ENCODE assay signal across 8 mouse cellular contexts in the genomic region with DNA sequence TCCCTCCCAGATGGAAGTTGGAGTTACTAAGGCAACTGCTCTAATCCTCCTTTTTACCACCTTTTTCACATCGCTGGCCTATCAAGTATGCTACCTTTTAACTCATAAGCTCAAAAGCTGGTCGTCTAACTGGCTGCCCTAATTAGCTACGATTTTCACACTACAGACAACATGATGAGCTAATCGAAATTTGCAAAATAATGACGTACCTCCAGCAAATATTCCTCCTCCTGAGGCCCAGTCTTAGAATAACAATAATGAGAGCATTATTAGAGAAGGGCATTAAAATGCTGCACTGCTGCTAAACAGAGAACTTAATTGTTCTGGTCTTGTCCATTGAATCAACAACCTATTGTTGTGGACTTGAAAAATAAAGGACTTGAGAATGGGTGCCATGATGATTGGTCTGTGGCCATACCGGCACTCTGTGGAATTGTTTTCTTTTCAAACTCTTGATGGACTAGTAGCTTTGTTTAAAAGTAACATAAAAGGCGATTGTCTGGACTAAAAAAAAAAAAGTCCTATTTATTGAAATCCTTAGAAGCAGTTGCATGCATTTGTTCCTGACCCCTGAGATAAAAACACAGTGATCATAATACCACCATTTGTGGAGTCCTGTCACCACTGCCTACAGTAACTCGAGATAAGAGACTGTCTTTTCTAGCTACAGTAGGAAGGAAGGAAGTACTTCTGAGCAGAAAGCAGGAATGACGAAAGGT.
DNase-seq lines count a peak whose midpoint lies in the region; ATAC-seq and TF ChIP-seq lines count a peak whose summit lies in the region.

No protein-coding gene starts in this region.

- H3K27ac ChIP-seq in heart, embryonic 11.5 days (ENCODE audit: low read depth, low read length): no peak overlapping the region
- no peak overlapping the region for H3K27ac ChIP-seq in neural tube, embryonic 12.5 days
- H3K27ac ChIP-seq in neural tube, embryonic 15.5 days (replicated peaks): no peak overlapping the region
- H3K27ac ChIP-seq in limb, embryonic 12.5 days: peak overlapping the region; percentile 59; the same call in 1 of the 2 replicates
- no peak overlapping the region for H3K27ac ChIP-seq in gastrocnemius, adult 2 months

- ATAC-seq in heart, embryonic 11.5 days (replicated peaks; ENCODE audit: insufficient number of reproducible peaks, low FRiP score, low TSS enrichment): no peak
- ATAC-seq in neural tube, embryonic 12.5 days (ENCODE audit: low FRiP score, low read depth): 0 out of 2 replicates have a peak, but pooled peaks have one; percentile 41
- no peak for ATAC-seq in neural tube, embryonic 15.5 days (ENCODE audit: low FRiP score)
- no peak; the same call in 1 of the 2 replicates for ATAC-seq in limb, embryonic 12.5 days (ENCODE audit: insufficient number of reproducible peaks, insufficient read depth, low FRiP score, low TSS enrichment, low read depth)

- peak overlapping the region; percentile 31 for H3K4me2 ChIP-seq in heart, embryonic 11.5 days
- peak overlapping the region; percentile 31; the same call in 1 of the 2 replicates for H3K4me2 ChIP-seq in neural tube, embryonic 12.5 days (replicated peaks)
- no peak overlapping the region for H3K4me2 ChIP-seq in neural tube, embryonic 15.5 days
- no peak overlapping the region for H3K4me2 ChIP-seq in limb, embryonic 12.5 days

- WGBS in heart, embryonic 11.5 days (ENCODE audit: insufficient replicate concordance): 36% methylated on average over 9 of the region's 9 CpGs
- WGBS in neural tube, embryonic 12.5 days: 7% methylated on average over 9 of the region's 9 CpGs
- 10% methylated on average over 9 of the region's 9 CpGs for WGBS in neural tube, embryonic 15.5 days
- WGBS in limb, embryonic 12.5 days: 32% methylated on average over 9 of the region's 9 CpGs

- intact Hi-C loops in gastrocnemius, adult 2 months (cut with DNase I): no loop called here

- H3K36me3 ChIP-seq in heart, embryonic 11.5 days (ENCODE audit: control insufficient read depth, insufficient read depth, low read length): no peaks in the 10 kb centered on the region
- H3K36me3 ChIP-seq in neural tube, embryonic 12.5 days: no peaks in the 10 kb centered on the region
- no peaks in the 10 kb centered on the region for H3K36me3 ChIP-seq in neural tube, embryonic 15.5 days
- H3K36me3 ChIP-seq in limb, embryonic 12.5 days: no peaks in the 10 kb centered on the region

- no peak overlapping the region for H3K4me3 ChIP-seq in heart, embryonic 11.5 days (ENCODE audit: low read depth, low read length)
- no peak overlapping the region for H3K4me3 ChIP-seq in neural tube, embryonic 12.5 days
- no peak overlapping the region for H3K4me3 ChIP-seq in neural tube, embryonic 15.5 days (replicated peaks)
- H3K4me3 ChIP-seq in limb, embryonic 12.5 days (replicated peaks): no peak overlapping the region
- H3K4me3 ChIP-seq in gastrocnemius, adult 2 months: no peak overlapping the region

- TF ChIP-seq CTCF in gastrocnemius, adult 2 months (IDR thresholded peaks at IDR 0.05): no peak

- no peak overlapping the region for H3K9ac ChIP-seq in heart, embryonic 11.5 days (ENCODE audit: low read depth, low read length)
- no peak overlapping the region for H3K9ac ChIP-seq in neural tube, embryonic 12.5 days
- no peak overlapping the region for H3K9ac ChIP-seq in neural tube, embryonic 15.5 days (replicated peaks)
- H3K9ac ChIP-seq in limb, embryonic 12.5 days (replicated peaks): no peak overlapping the region

- no peaks in the 10 kb centered on the region for H3K27me3 ChIP-seq in heart, embryonic 11.5 days (ENCODE audit: control insufficient read depth, insufficient read depth, low read length)
- H3K27me3 ChIP-seq in neural tube, embryonic 12.5 days (replicated peaks): no peaks in the 10 kb centered on the region
- H3K27me3 ChIP-seq in neural tube, embryonic 15.5 days (replicated peaks): no peaks in the 10 kb centered on the region
- no peaks in the 10 kb centered on the region for H3K27me3 ChIP-seq in limb, embryonic 12.5 days

- H3K4me1 ChIP-seq in heart, embryonic 11.5 days (ENCODE audit: control insufficient read depth, insufficient read depth, low read length): peaks cover 19% of the 10 kb centered on the region
- H3K4me1 ChIP-seq in neural tube, embryonic 12.5 days: peaks cover 30% of the 10 kb centered on the region
- peaks cover 22% of the 10 kb centered on the region for H3K4me1 ChIP-seq in neural tube, embryonic 15.5 days
- H3K4me1 ChIP-seq in limb, embryonic 12.5 days (replicated peaks): peaks cover 41% of the 10 kb centered on the region

- H3K9me3 ChIP-seq in heart, embryonic 11.5 days (replicated peaks; ENCODE audit: control insufficient read depth, low read length): no peaks in the 10 kb centered on the region
- no peaks in the 10 kb centered on the region for H3K9me3 ChIP-seq in neural tube, embryonic 12.5 days
- H3K9me3 ChIP-seq in neural tube, embryonic 15.5 days (replicated peaks): no peaks in the 10 kb centered on the region
- no peaks in the 10 kb centered on the region for H3K9me3 ChIP-seq in limb, embryonic 12.5 days

- DNase-seq in heart, adult 8-10 months (ENCODE audit: low spot score): no peak
- peak; percentile 48 for DNase-seq in telencephalon, adult 2 months (ENCODE audit: low read depth, low spot score)
- DNase-seq in gastrocnemius, adult 2 months: no peak
- DNase-seq in ovary, postnatal 14 days (ENCODE audit: low spot score): no peak

Comparison
In these comparisons a context has a peak if more than half of its experiments do, and no peak if none do; other contexts are left out.
1. H3K4me2 ChIP-seq: peak in heart, embryonic 11.5 days (single experiment) and neural tube, embryonic 12.5 days (single experiment); none in neural tube, embryonic 15.5 days (single experiment) and limb, embryonic 12.5 days (single experiment).